Mouse (Mus musculus) frontal cortex, postnatal 25 days (tissue): ENCODE results near the gene Elmo1.

Experiments used
- DNase-seq, 2 experiments: peaks; one replicate each; pipeline ENCODE4 v3.0.0; 2022; ENCODE audit warnings: low spot score in 2 of 2

Elmo1 gene

GRCm38 (mm10) chr13:20517702-20518101 is 427.3 kb downstream of the Elmo1 start:
- DNase-seq = no peak

DNA sequence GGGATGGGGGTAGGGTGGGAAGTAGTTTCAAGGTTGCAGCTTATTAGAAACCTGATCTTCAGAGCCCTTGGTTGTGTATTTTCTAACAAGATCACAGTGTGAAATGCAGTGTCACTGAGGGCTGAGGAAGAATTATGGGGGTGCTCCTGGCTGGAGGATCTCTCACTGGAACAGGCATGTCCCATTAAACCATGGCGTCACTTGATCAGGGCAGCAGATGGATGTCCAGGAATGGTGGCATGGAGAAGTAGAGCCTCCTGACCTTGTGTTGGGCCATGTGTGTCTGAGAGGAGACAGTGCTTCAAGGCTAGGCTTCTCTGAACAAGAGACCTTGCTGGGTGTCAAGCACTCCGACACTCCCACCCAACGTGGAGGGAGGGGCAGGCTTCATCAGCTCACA is 431.1 kb downstream of the Elmo1 start:
- DNase-seq = no peak

- DNase-seq = no peak
Observed at GRCm38 (mm10) chr13:20523671-20524070, 433.3 kb downstream of the Elmo1 start.

DNA sequence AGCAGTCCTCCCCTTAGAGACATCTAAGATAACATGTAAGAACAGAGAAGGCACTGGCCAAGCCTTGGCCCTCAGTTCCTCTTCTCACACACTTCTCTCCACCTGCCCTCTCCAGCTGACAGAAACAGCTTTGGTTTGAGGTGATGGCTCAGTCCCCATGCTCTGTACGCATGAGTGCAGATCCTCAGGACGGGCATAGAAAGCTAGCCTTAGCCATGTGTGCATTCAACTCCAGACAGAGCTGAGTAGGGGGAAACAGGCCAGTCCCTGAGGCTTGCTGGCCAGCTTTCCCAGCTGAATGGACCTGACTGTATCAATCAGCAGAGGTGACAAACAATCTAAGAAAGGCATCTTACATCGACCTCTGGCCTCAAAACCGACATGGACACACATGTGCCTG is 435.4 kb downstream of the Elmo1 start:
- no peak for DNase-seq

DNA sequence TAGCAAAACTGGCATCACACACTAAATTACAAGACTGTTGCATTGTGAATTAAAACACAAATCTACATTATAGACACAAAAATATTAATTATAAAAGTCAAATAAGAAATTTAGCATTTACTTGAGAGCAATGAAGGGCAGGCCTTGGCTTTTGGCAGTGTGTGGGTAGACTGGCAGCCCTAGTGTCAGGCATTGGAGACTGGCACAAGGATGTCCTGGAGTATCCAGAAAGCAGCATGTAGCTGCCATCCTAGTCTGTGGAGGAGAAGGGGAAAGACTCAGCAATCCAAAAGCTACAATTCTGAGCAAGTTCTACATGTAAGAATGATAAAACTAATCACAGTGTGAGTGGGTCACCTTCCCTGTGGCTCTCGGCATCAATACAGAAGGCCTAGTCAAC is 446.7 kb downstream of the Elmo1 start:
- DNase-seq = no peak

GRCm38 (mm10) chr13:20537487-20537886 is 447.1 kb downstream of the Elmo1 start:
- no peak for DNase-seq

GRCm38 (mm10) chr13:20538216-20539070 is 448.0 kb downstream of the Elmo1 start:
- peak in 1 of 2 experiments; percentile 36 for DNase-seq

DNA sequence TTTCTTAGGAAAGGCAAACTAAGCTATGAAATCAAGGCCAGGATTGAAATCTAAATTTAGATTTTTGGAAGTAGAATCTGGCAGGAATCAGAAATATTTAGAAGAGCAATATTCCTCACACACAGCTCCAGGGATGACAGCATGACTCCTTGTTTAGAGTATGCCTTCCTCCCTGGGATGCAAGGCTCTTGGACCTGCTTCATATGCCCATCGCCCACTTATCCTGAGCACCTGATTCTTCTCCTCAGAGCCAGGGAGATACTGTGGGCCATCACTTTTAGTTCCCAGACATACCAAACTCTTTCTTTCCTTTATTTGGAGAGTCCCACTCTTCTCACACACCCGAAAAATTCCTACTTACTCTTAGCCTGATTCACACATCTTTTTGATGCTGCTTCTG is 449.2 kb downstream of the Elmo1 start:
- no peak for DNase-seq

DNA sequence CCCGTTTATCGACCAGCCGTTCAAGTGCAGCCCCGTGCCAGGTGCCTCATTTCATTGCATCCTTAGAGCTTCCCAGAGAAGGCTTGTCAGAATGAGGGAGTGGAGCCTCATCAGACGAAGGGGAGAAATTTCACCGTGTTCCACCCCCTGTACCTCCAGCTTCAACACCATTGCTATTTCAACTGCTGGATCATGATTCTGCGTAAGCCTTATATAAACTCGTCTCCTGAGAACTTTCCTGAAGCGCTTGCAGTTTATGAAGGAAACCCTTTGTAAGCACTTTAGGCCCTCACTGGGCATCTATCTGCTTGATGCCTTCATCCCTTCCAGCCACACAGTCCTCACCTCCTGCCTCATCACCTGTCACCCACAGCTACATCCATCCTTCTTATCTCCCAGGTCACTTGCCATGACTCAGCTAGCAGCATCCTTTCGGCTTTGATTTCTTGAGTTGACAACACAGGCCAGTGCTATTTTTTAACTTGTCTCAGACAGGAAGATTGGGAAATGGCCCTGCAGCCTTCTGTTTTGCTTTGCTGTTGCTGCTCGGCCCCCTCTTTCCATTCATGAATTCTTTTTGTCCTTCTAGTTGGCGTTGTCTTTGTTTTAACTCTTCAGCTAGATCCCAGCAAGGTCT is 456.3 kb downstream of the Elmo1 start:
- no peak for DNase-seq

DNA sequence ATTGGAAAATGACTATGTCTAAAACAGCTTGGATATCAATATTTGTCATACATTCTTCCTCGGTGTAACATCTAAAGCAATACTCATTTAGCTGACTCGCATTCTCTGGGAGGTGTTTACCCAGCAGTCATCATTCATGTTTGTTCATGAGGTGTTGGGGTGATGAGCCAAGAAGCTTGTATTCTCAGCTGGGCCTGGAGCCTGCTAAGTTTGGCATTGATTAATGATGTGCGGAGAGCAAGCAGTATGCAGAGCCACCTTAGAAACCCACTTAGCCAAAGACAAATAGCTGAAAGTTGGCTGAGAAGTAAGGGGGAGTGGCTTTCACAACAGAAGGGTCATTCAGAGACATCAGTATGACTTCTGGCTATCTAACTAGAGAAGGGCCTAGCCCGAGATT is 459.6 kb downstream of the Elmo1 start:
- no peak for DNase-seq

DNA sequence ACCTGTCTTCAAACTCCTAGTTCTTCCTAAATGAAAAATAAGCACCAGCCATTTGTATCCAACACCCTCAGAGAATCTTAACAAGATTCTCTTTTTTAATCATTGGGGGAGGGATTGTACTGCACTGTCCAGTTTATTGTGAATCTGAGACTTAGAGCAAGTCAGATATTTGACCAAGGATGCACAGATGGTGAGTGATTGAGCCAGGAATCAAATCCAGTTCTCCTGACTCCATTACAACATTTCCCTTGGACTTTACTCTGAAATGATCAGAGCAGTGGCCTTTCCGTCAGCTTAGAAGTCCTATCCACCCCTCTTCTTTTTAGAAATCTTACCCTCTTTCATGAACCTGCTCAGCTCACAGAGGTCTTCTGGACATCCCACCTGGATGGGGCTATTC is 461.2 kb downstream of the Elmo1 start:
- no peak for DNase-seq

- DNase-seq = no peak
Observed at GRCm38 (mm10) chr13:20555853-20556452, 465.6 kb downstream of the Elmo1 start.

- DNase-seq = no peak
Observed at GRCm38 (mm10) chr13:20556739-20557138, 466.3 kb downstream of the Elmo1 start.

DNA sequence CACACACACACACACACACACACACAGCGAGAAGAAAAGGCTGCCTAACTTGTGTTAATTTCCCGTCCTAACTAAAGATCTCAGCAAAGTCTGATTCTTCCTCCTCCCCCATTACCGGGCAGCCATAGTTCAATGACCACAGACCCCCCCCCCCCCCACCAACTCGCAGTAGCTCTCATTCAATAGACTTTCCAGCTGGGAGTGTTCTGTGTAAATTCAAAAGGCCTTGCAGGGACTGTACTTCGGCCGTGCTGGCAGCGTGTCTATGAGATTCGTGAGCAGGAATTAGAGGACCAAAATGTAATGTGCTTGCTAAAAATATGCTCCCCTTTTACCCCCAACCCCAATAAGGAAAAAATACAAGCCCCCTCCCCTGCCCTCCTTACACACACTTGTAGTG is 466.8 kb downstream of the Elmo1 start:
- no peak for DNase-seq

DNA sequence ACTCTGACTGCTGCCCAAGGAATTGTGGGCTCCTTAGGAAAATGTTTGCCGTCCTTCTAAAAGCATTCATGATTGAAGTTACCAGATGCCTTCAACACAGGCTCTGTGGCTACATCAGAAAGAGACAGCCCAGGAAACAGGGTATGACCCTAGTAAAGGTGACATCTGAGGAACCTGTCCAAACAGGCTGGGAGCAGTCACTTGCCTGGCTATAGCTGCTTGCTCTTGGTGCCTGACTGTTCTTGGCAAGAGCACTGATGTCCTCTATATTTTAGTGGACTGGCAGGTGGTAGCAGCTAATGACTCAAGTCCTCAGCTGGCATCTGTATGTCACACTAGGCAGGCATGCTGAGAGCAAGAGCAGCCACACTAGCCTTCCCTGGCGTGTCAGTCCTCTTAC is 468.0 kb downstream of the Elmo1 start:
- no peak for DNase-seq

DNA sequence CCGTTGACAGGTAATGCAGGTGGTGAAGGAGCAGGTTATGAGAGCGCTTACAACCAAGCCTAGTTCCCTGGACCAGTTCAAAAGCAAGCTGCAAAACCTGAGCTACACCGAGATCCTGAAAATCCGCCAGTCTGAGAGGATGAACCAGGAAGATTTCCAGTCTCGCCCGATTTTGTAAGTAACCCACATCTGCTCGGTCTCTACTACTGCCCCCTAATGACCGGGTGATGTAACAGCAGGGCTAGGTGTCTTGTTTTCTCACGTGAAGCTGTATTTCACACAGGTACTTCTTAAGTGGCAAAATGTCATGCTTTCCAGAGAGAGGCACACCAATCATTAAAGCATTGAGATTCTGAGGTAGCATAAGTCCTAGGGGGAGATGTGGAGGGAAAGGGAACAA is 474.0 kb downstream of the Elmo1 start:
- no peak for DNase-seq

DNA sequence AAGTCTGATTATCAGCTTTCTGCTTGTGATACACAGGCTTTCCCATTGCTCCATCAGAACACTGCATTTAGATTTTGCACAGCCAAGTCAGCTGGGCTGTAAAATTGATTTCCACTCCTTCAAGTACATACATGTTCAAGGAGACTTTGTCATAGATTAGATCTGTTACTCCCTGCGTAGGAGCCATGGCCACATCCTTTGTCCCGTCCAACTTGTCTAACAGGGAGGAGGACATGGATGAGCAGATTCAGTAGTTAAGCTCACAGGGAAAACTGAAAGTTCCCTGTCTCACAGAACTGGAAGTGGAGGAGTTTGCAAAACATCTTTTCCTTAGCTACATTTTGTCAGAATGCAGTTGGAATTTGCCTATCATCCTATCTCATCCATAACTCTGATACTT is 484.8 kb downstream of the Elmo1 start:
- DNase-seq = no peak

GRCm38 (mm10) chr13:20585868-20586267 is 495.5 kb downstream of the Elmo1 start:
- no peak for DNase-seq

DNA sequence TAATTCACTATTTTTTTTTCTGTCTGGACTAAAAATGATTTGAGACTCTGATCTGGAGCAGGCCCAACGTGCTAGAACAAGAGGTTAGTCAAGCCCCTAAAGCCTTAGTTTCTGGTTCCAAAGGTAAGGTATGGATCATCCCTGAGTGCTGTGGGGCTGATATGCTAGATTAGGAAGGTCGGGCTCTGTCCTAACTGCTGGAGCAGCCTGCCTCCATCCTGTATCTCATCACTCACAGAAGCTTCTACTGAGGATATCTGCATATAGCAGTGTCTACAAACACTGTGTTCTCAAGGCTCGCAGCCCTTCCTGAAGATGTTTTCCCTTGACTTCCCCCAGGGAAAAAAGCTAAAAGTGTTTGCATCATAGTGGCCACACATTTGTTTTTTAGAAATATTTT is 496.1 kb downstream of the Elmo1 start:
- no peak for DNase-seq

GRCm38 (mm10) chr13:20590983-20591382 is 500.6 kb downstream of the Elmo1 start:
- DNase-seq = no peak

GRCm38 (mm10) chr13:20597307-20597706 is 506.9 kb downstream of the Elmo1 start:
- no peak for DNase-seq

DNA sequence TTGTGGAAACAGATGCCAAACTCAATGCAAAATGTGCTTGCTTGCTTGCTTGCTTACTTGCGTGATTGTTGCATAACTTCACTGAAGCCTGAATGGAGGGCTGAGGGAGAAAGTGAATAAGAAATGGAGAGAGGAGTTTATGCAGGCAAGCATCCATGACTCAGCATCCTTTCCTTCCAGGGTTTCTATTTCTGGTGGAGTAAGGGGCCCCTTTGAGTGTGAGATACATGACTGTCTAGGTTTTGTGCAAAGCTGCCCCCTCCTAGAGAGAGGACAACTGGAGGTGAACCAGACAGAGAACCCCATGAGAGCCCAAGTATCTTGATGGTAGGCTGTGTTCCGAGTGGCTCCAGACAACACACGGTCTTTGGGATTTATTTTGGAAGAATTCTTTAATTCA is 508.2 kb downstream of the Elmo1 start:
- DNase-seq = no peak

DNA sequence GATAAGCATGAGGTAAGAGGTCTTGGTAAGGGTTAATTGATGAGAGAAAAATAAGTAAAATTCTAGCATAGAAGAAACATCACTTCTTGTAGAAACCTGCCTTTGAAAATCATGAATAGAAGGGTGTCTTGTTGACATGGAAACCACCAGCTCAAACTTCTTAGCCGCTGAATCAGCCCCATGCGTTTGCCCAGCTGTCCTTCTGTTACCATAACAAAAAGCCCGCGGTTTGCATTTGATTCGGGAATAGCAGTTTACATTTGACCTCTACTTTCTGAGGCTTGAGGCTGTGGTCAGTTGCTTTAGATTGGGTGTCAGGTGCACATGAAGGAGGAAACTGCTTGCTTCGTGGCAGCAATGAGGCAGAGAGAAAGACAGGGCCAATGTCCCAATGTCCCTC is 509.9 kb downstream of the Elmo1 start:
- DNase-seq = no peak
